Mouse (Mus musculus) limb, embryonic 11.5 days (tissue): Measurements from ENCODE around the gene 4931409K22Rik. TPM values are rescaled to one million over a fixed set of nuclear protein-coding genes. Genes with fewer than 3 reads are reported as not detected.

Experiments
- ATAC-seq: fragments of 200-750 bp; cut with Nextera tagmentation; 2 replicates; pipeline ENCODE4 v1.8.0; 2017; ENCODE audit warnings: low read depth; ENCODE audit not compliant: insufficient number of reproducible peaks, low FRiP score, low TSS enrichment
- DNase-seq: peaks from one replicate; pipeline ENCODE4 v3.0.0-alpha.2; 2015; ENCODE audit warnings: low spot score
- H3K27ac ChIP-seq: fragments of 300-500 bp; sonication (generic); replicated peaks from 2 replicates; pipeline ENCODE4 v1.5.1; 2014; ENCODE audit warnings: low read depth, mild to moderate bottlenecking, low read length
- H3K27me3 ChIP-seq: fragments of 300-500 bp; sonication (generic); 2 replicates; pipeline ENCODE4 v1.6.1; 2014; ENCODE audit warnings: mild to moderate bottlenecking, low read length, mixed read lengths; ENCODE audit not compliant: control insufficient read depth, insufficient read depth
- H3K36me3 ChIP-seq: fragments of 300-500 bp; sonication (generic); 2 replicates; pipeline ENCODE4 v1.6.1; 2014; ENCODE audit warnings: mild to moderate bottlenecking, low read length, moderate library complexity, mixed read lengths; ENCODE audit not compliant: control insufficient read depth, insufficient read depth
- H3K4me1 ChIP-seq: fragments of 300-500 bp; sonication (generic); 2 replicates; pipeline ENCODE4 v1.6.1; 2014; ENCODE audit warnings: low read length, mixed read lengths; ENCODE audit not compliant: control insufficient read depth, insufficient read depth
- H3K4me2 ChIP-seq: fragments of 300-500 bp; sonication (generic); 2 replicates; pipeline ENCODE4 v1.6.1; 2014; ENCODE audit warnings: low read depth, mild to moderate bottlenecking, moderate library complexity; ENCODE audit not compliant: severe bottlenecking
- H3K4me3 ChIP-seq: fragments of 300-500 bp; sonication (generic); 2 replicates; pipeline ENCODE4 v1.5.1; 2014; ENCODE audit warnings: low read depth, low read length
- H3K9ac ChIP-seq: fragments of 300-500 bp; sonication (generic); 2 replicates; pipeline ENCODE4 v1.6.1; 2014; ENCODE audit warnings: mild to moderate bottlenecking, low read length
- H3K9me3 ChIP-seq: fragments of 300-500 bp; sonication (generic); 2 replicates; pipeline ENCODE4 v1.6.1; 2016; ENCODE audit warnings: low read length; ENCODE audit not compliant: control insufficient read depth
- WGBS: fragments of 180-500 bp; shearing (Covaris S2); extraction: QIAGEN DNeasy Blood & Tissue Kit; methylation state at CpG from one replicate; pipeline ENCODE4 v1.1.7; 2014; 5-methylcytosine and 5-hydroxymethylcytosine counted together
- polyA plus RNA-seq: library from polyadenylated mRNA; unstranded; fragments of >200 nt; fragmentation: Nextera tagmentation; extraction: Ambion mirVana; gene quantifications from 2 replicates; pipeline ENCODE4 v1.2.1, GENCODE M21; 2014

4931409K22Rik gene
- polyA plus RNA-seq, 1 experiment from 2014 or later = not detected

- Histone ChIP-seq H3K9ac (no peak within 1 kb of the TSS), H3K27ac (no peak within 1 kb of the TSS), H3K27me3 (peaks cover 2% of the 10 kb centered on the region; the same call in 1 of the 2 replicates), H3K4me2 (peak within 1 kb of the TSS; percentile 26; the same call in 1 of the 2 replicates), H3K4me3 (no peak within 1 kb of the TSS), H3K4me1 (peaks cover 12% of the 10 kb centered on the region; the same call in 1 of the 2 replicates), H3K36me3 (no peaks in the 10 kb centered on the region), H3K9me3 (no peaks in the 10 kb centered on the region)
- DNase-seq = peak; percentile 39
- 33% methylated on average over 14 of the region's 14 CpGs for WGBS
- peak; percentile 28; the same call in 1 of the 2 replicates for ATAC-seq
Measured at GRCm38 (mm10) chr5:24540387-24541143, 16.0 kb downstream of the 4931409K22Rik start, which contains the start of gene Asb10. Gene Asb10, minus strand, starts transcription at chr5:24540978.

GRCm38 (mm10) chr5:24539571-24540296 lies 16.9 kb downstream of the 4931409K22Rik start:
- ATAC-seq = no peak

GRCm38 (mm10) chr5:24537618-24538017 lies 19.0 kb downstream of the 4931409K22Rik start:
- Histone ChIP-seq H3K4me3 (no peak overlapping the region), H3K36me3 (no peaks in the 10 kb centered on the region), H3K9ac (no peak overlapping the region), H3K9me3 (no peaks in the 10 kb centered on the region), H3K27ac (no peak overlapping the region), H3K4me1 (peaks cover 14% of the 10 kb centered on the region; the same call in 1 of the 2 replicates), H3K4me2 (no peak overlapping the region), H3K27me3 (peaks cover 2% of the 10 kb centered on the region; the same call in 1 of the 2 replicates)
- ATAC-seq (no peak), DNase-seq (no peak)
- 61% methylated on average over 16 of the region's 16 CpGs for WGBS

More at GRCm38 (mm10) chr5:24539571-24540296, 16.9 kb downstream of the 4931409K22Rik start:
- WGBS = 79% methylated on average over 22 of the region's 22 CpGs
- Histone ChIP-seq H3K4me2 (no peak overlapping the region), H3K36me3 (no peaks in the 10 kb centered on the region), H3K4me1 (peaks cover 12% of the 10 kb centered on the region; the same call in 1 of the 2 replicates), H3K4me3 (no peak overlapping the region), H3K9ac (no peak overlapping the region), H3K27ac (no peak overlapping the region), H3K9me3 (no peaks in the 10 kb centered on the region), H3K27me3 (peaks cover 2% of the 10 kb centered on the region; the same call in 1 of the 2 replicates)
- DNase-seq = no peak

- Histone ChIP-seq H3K9me3 (no peaks in the 10 kb centered on the region), H3K4me2 (no peak overlapping the region), H3K4me3 (no peak overlapping the region), H3K4me1 (peaks cover 14% of the 10 kb centered on the region; the same call in 1 of the 2 replicates), H3K27me3 (peaks cover 5% of the 10 kb centered on the region; the same call in 1 of the 2 replicates), H3K27ac (no peak overlapping the region), H3K9ac (no peak overlapping the region), H3K36me3 (no peaks in the 10 kb centered on the region)
- ATAC-seq = no peak
- WGBS = 72% methylated on average over 5 of the region's 5 CpGs
- DNase-seq = no peak
Measured at GRCm38 (mm10) chr5:24536511-24536910, 20.1 kb downstream of the 4931409K22Rik start.

- Histone ChIP-seq H3K9ac (no peak overlapping the region), H3K27me3 (peaks cover 9% of the 10 kb centered on the region), H3K36me3 (no peaks in the 10 kb centered on the region), H3K4me3 (no peak overlapping the region), H3K27ac (no peak overlapping the region), H3K9me3 (no peaks in the 10 kb centered on the region), H3K4me2 (no peak overlapping the region), H3K4me1 (peaks cover 7% of the 10 kb centered on the region; the same call in 1 of the 2 replicates)
- WGBS = 84% methylated on average over 3 of the region's 3 CpGs
- no peak for DNase-seq
- ATAC-seq = no peak
Measured at GRCm38 (mm10) chr5:24535731-24536130, 20.9 kb downstream of the 4931409K22Rik start.

GRCm38 (mm10) chr5:24534292-24534691 lies 22.3 kb downstream of the 4931409K22Rik start:
- H3K4me2 ChIP-seq = no peak overlapping the region
- H3K27me3 ChIP-seq = peaks cover 15% of the 10 kb centered on the region
- no peaks in the 10 kb centered on the region for H3K9me3 ChIP-seq
- H3K4me1 ChIP-seq = peaks cover 4% of the 10 kb centered on the region; the same call in 1 of the 2 replicates
- no peak overlapping the region for H3K9ac ChIP-seq
- 55% methylated on average over 5 of the region's 5 CpGs for WGBS
- H3K36me3 ChIP-seq = no peaks in the 10 kb centered on the region
- DNase-seq = no peak
- H3K27ac ChIP-seq = no peak overlapping the region
- ATAC-seq = no peak
- no peak overlapping the region for H3K4me3 ChIP-seq

GRCm38 (mm10) chr5:24533391-24533790 lies 23.2 kb downstream of the 4931409K22Rik start:
- H3K4me1 ChIP-seq = peaks cover 4% of the 10 kb centered on the region; the same call in 1 of the 2 replicates
- ATAC-seq (no peak), DNase-seq (no peak)
- no peak overlapping the region for H3K27ac ChIP-seq
- H3K9me3 ChIP-seq = no peaks in the 10 kb centered on the region
- H3K4me3 ChIP-seq = no peak overlapping the region
- WGBS = 51% methylated on average over 11 of the region's 11 CpGs
- no peaks in the 10 kb centered on the region for H3K36me3 ChIP-seq
- peaks cover 23% of the 10 kb centered on the region for H3K27me3 ChIP-seq
- no peak overlapping the region for H3K9ac ChIP-seq
- no peak overlapping the region for H3K4me2 ChIP-seq

GRCm38 (mm10) chr5:24530042-24530689 lies 26.4 kb downstream of the 4931409K22Rik start:
- Histone ChIP-seq H3K4me1 (peaks cover 10% of the 10 kb centered on the region), H3K27ac (no peak overlapping the region), H3K36me3 (no peaks in the 10 kb centered on the region), H3K9ac (no peak overlapping the region), H3K9me3 (no peaks in the 10 kb centered on the region), H3K4me3 (no peak overlapping the region), H3K27me3 (peaks cover 52% of the 10 kb centered on the region), H3K4me2 (no peak overlapping the region)
- peak; percentile 49; the same call in 1 of the 2 replicates for ATAC-seq
- DNase-seq = peak; percentile 96
- 17% methylated on average over 24 of the region's 24 CpGs for WGBS
